Mouse (Mus musculus): ENCODE results near the gene Ephb3. TPM values are rescaled to one million over a fixed set of nuclear protein-coding genes. Genes with fewer than 3 reads are reported as not detected.

Gene Ephb3
- total RNA-seq, 1 experiment, result 24.9 TPM

GRCm38 (mm10) chr16:21255574-21256304 is 51.2 kb downstream of the Ephb3 start:
- DNase-seq (ENCODE audit: low read depth, low spot score), result no peak
- in situ Hi-C loops (cut with MboI; ENCODE audit: low sequenced_read_pairs in 2 of 2, unreplicated experiment in 2 of 2), result no loop called here
- TF ChIP-seq ZNF384 (IDR thresholded peaks at IDR 0.05; ENCODE audit: low read depth, low read length) (no peak), MAFK (IDR thresholded peaks at IDR 0.05; ENCODE audit: insufficient read depth, low read depth, low read length) (no peak), HCFC1 (IDR thresholded peaks at IDR 0.05; ENCODE audit: borderline replicate concordance, insufficient read depth, low read length) (no peak), CHD2 (IDR thresholded peaks at IDR 0.05; ENCODE audit: low read depth, low read length) (no peak), ZC3H11A (IDR thresholded peaks at IDR 0.05; ENCODE audit: borderline replicate concordance, low read depth, low read length) (no peak)
- H3K4me3 ChIP-seq (ENCODE audit: insufficient read depth in 1 of 2, low read depth in 1 of 2, low read length in 2 of 2, poor library complexity in 1 of 2, severe bottlenecking in 1 of 2), result no peak overlapping the region
- no peaks in the 10 kb centered on the region for H3K9me3 ChIP-seq (ENCODE audit: control insufficient read depth, insufficient read depth, low read depth, low read length)
- no peak overlapping the region for H3K27ac ChIP-seq (ENCODE audit: insufficient read depth, low read depth, low read length, poor library complexity, severe bottlenecking)
- no peak overlapping the region for H3K9ac ChIP-seq (ENCODE audit: insufficient read depth, low read depth, low read length, poor library complexity, severe bottlenecking)
- H3K4me1 ChIP-seq (ENCODE audit: control insufficient read depth in 2 of 2, insufficient read depth in 2 of 2, low read length in 2 of 2, poor library complexity in 1 of 2), result no peaks in the 10 kb centered on the region; a peak in 1 of 4 replicates
- H3K36me3 ChIP-seq (ENCODE audit: control insufficient read depth, insufficient read depth, low read length, poor library complexity, severe bottlenecking), result no peaks in the 10 kb centered on the region

- no peak for DNase-seq (ENCODE audit: low read depth, low spot score)
- in situ Hi-C loops (cut with MboI; ENCODE audit: low sequenced_read_pairs in 2 of 2, unreplicated experiment in 2 of 2), result no loop called here
- H3K9me3 ChIP-seq (ENCODE audit: control insufficient read depth, insufficient read depth, low read depth, low read length), result no peaks in the 10 kb centered on the region
- no peaks in the 10 kb centered on the region for H3K36me3 ChIP-seq (ENCODE audit: control insufficient read depth, insufficient read depth, low read length, poor library complexity, severe bottlenecking)
- no peaks in the 10 kb centered on the region; a peak in 1 of 4 replicates for H3K4me1 ChIP-seq (ENCODE audit: control insufficient read depth in 2 of 2, insufficient read depth in 2 of 2, low read length in 2 of 2, poor library complexity in 1 of 2)
- H3K9ac ChIP-seq (ENCODE audit: insufficient read depth, low read depth, low read length, poor library complexity, severe bottlenecking), result no peak overlapping the region
- TF ChIP-seq ZNF384 (IDR thresholded peaks at IDR 0.05; ENCODE audit: low read depth, low read length) (no peak), MAFK (IDR thresholded peaks at IDR 0.05; ENCODE audit: insufficient read depth, low read depth, low read length) (no peak), HCFC1 (IDR thresholded peaks at IDR 0.05; ENCODE audit: borderline replicate concordance, insufficient read depth, low read length) (no peak), ZC3H11A (IDR thresholded peaks at IDR 0.05; ENCODE audit: borderline replicate concordance, low read depth, low read length) (no peak), CHD2 (IDR thresholded peaks at IDR 0.05; ENCODE audit: low read depth, low read length) (no peak)
- H3K27ac ChIP-seq (ENCODE audit: insufficient read depth, low read depth, low read length, poor library complexity, severe bottlenecking), result no peak overlapping the region
- H3K4me3 ChIP-seq (ENCODE audit: insufficient read depth in 1 of 2, low read depth in 1 of 2, low read length in 2 of 2, poor library complexity in 1 of 2, severe bottlenecking in 1 of 2), result no peak overlapping the region
These were observed 52.2 kb downstream of the Ephb3 start for GRCm38 (mm10) chr16:21256514-21257305.

- no peak for DNase-seq (ENCODE audit: low read depth, low spot score)
- Histone ChIP-seq H3K9me3 (ENCODE audit: control insufficient read depth, insufficient read depth, low read depth, low read length) (no peaks in the 10 kb centered on the region), H3K36me3 (ENCODE audit: control insufficient read depth, insufficient read depth, low read length, poor library complexity, severe bottlenecking) (no peaks in the 10 kb centered on the region), H3K4me3 (ENCODE audit: insufficient read depth in 1 of 2, low read depth in 1 of 2, low read length in 2 of 2, poor library complexity in 1 of 2, severe bottlenecking in 1 of 2) (no peak overlapping the region), H3K27ac (ENCODE audit: insufficient read depth, low read depth, low read length, poor library complexity, severe bottlenecking) (no peak overlapping the region), H3K9ac (ENCODE audit: insufficient read depth, low read depth, low read length, poor library complexity, severe bottlenecking) (no peak overlapping the region), H3K4me1 (ENCODE audit: control insufficient read depth in 2 of 2, insufficient read depth in 2 of 2, low read length in 2 of 2, poor library complexity in 1 of 2) (no peaks in the 10 kb centered on the region; a peak in 1 of 4 replicates)
- in situ Hi-C loops (cut with MboI; ENCODE audit: low sequenced_read_pairs in 2 of 2, unreplicated experiment in 2 of 2), result no loop called here
- no peak for TF ChIP-seq MAFK (IDR thresholded peaks at IDR 0.05; ENCODE audit: insufficient read depth, low read depth, low read length)
- no peak for TF ChIP-seq ZNF384 (IDR thresholded peaks at IDR 0.05; ENCODE audit: low read depth, low read length)
- TF ChIP-seq HCFC1 (IDR thresholded peaks at IDR 0.05; ENCODE audit: borderline replicate concordance, insufficient read depth, low read length), result no peak
- no peak for TF ChIP-seq ZC3H11A (IDR thresholded peaks at IDR 0.05; ENCODE audit: borderline replicate concordance, low read depth, low read length)
- no peak for TF ChIP-seq CHD2 (IDR thresholded peaks at IDR 0.05; ENCODE audit: low read depth, low read length)
These were observed 60.9 kb downstream of the Ephb3 start for GRCm38 (mm10) chr16:21265417-21265816.

- Histone ChIP-seq H3K36me3 (ENCODE audit: control insufficient read depth, insufficient read depth, low read length, poor library complexity, severe bottlenecking) (no peaks in the 10 kb centered on the region), H3K9ac (ENCODE audit: insufficient read depth, low read depth, low read length, poor library complexity, severe bottlenecking) (no peak overlapping the region), H3K27ac (ENCODE audit: insufficient read depth, low read depth, low read length, poor library complexity, severe bottlenecking) (no peak overlapping the region), H3K4me3 (ENCODE audit: insufficient read depth in 1 of 2, low read depth in 1 of 2, low read length in 2 of 2, poor library complexity in 1 of 2, severe bottlenecking in 1 of 2) (no peak overlapping the region), H3K4me1 (ENCODE audit: control insufficient read depth in 2 of 2, insufficient read depth in 2 of 2, low read length in 2 of 2, poor library complexity in 1 of 2) (peaks cover 0 to 4% of the 10 kb centered on the region in 2 experiments; a peak in 2 of 4 replicates), H3K9me3 (ENCODE audit: control insufficient read depth, insufficient read depth, low read depth, low read length) (no peaks in the 10 kb centered on the region)
- DNase-seq (ENCODE audit: low read depth, low spot score), result no peak
- TF ChIP-seq ZC3H11A (IDR thresholded peaks at IDR 0.05; ENCODE audit: borderline replicate concordance, low read depth, low read length) (no peak), MAFK (IDR thresholded peaks at IDR 0.05; ENCODE audit: insufficient read depth, low read depth, low read length) (no peak), CHD2 (IDR thresholded peaks at IDR 0.05; ENCODE audit: low read depth, low read length) (no peak), HCFC1 (IDR thresholded peaks at IDR 0.05; ENCODE audit: borderline replicate concordance, insufficient read depth, low read length) (no peak), ZNF384 (IDR thresholded peaks at IDR 0.05; ENCODE audit: low read depth, low read length) (no peak)
- in situ Hi-C loops (cut with MboI; ENCODE audit: low sequenced_read_pairs in 2 of 2, unreplicated experiment in 2 of 2), result no loop called here
These were observed 65.2 kb downstream of the Ephb3 start for GRCm38 (mm10) chr16:21269775-21270174.

Measured in ES-E14 (cell line).